Mouse (Mus musculus) regulatory T cell (primary cell): ENCODE measurements around the gene Bend5.

Experiments used
- in situ Hi-C: fragments of 300-600 bp; cut with MboI, MseI; formaldehyde crosslinking; loops from one replicate; pipeline ENCODE4 v1.15.1; 2025; ENCODE audit warnings: high pct_unique_total_duplicates

Gene Bend5

GRCm38 (mm10) chr4:111414818-111415488 is at the start of gene Bend5:
Gene Bend5, plus strand, starts transcription at chr4:111415006.
- in situ Hi-C loops: no loop called here

DNA sequence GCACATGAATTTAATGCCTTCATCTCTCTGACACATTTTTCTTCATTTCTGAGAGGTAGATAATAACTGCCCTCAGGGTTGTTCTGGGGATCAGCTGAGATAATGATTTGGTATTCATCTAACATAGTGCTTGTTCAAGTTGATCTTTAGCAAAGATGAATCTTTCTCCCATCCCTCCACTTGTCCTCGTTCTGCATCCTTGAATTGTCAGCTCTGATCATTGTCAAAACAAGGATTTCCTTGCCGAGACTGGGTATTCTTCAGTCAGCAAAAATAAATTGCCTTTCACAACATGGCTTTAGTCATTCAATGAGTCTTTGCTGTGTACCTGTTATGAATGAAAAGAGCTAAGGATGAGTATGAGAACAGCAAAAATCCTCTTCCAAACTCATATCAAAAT is 47.0 kb upstream of the Bend5 start:
- in situ Hi-C loops: no loop called here

DNA sequence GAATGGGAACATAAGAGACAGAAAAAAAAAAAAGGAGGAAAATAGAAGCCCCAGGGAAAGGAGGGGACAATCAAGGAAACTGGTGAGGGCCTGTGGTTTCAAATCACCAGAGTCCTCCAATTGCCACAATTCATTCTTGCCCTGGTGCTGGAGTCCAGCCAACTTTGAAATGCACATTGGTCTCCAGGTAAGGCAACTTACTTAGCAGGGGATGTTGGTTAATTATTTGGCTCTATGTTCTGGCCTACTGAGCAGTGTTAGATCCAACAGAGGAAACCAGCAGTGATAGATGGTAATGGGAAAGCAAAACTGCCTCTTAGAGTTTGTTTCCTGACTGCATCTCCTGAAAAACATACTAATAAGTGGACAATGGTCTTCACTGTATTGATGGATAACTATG is 37.6 kb upstream of the Bend5 start:
- in situ Hi-C loops: no loop called here

DNA sequence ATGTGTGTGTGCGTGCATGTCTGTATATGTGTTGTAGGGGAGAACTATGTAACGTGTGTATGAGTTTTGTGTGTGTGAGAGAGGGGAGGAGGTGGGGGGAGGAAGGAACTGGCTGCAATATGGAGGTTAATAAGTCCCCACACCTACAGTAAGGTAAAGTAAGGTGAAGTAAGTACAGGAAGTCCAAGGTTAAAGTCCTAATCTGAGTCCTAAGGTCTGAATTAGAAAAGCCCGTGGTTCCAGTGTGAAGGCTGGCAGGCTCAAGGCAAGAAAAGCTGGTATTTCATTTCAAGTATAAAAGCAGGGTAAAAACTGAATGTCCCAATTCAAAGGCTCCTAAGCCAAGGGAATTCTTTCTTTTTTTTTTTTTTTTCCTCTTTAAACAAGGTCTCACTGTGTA is 36.7 kb upstream of the Bend5 start:
- in situ Hi-C loops: no loop called here

DNA sequence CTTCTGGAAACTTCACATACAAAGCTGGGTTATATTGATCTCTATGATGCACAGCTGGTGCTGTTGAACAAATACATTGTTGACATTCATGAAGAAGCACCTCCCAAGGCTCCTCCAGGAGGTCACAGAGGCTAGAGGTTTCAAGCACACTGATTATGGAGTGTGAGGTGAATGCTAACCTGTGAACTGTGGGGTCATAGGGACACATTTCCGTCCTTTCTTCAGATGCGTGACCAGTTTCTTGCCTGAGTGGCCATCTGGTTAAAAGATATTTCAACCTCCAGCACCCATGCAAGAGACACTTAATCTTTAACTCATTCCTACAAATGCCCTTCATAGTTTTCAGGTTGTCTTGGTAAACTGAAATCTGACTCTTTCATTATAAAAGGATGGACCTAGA is 31.7 kb upstream of the Bend5 start:
- in situ Hi-C loops: no loop called here

DNA sequence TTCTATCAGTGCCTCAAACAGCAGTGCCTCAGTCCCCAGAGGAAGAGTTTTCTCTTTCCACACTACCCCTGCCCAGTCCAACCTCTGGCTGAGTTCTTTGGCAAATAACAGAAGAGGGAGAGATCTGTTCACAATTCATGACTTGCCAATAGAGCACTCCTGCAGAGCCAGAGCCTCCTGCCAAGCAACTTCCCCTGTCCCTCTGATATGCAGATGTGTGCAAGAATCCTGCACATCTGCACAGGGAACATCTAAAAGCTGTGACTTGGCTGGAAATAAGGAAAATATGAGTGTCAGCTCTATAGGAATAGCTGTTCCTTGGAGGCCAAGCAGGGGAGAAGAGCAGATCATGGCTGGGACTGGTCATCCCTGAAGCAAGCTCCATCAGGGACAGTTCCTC is 24.1 kb upstream of the Bend5 start:
- in situ Hi-C loops: loop anchor here (10.0 kb wide), 1 partner anchor 834 kb away; no protein-coding TSS in a partner anchor

- in situ Hi-C loops: loop anchor here (10.0 kb wide), 2 partner anchors 315 to 825 kb away; partner anchors contain the start of gene Spata6
Observed at GRCm38 (mm10) chr4:111399784-111400183, 15.0 kb upstream of the Bend5 start.

DNA sequence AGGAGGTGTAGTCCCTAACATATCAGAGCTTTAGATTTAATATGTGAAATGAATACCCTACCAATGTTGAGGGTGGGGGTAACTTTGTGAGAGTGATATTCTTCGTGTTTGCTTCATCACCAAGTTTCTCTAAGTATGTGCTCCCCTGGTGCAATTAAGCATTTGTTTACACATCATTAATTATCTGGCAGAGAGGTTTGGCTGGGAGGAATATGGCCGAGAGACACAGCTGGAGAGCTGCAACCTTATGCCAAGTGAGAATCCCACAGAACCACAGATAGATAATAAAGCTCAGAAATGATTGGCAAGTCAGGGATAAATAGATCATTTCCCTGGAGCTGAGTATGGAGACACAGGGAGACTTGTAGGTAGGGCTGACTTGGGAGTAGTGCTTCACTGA is 14.1 kb upstream of the Bend5 start:
- in situ Hi-C loops: loop anchor here (10.0 kb wide), 1 partner anchor 314 kb away; the partner anchor contains the start of gene Spata6

GRCm38 (mm10) chr4:111403243-111403642 is 11.6 kb upstream of the Bend5 start:
- in situ Hi-C loops: loop anchor here (10.0 kb wide), 1 partner anchor 312 kb away; the partner anchor contains the start of gene Spata6

GRCm38 (mm10) chr4:111410731-111411130 is 4.1 kb upstream of the Bend5 start:
- in situ Hi-C loops: no loop called here

- in situ Hi-C loops: no loop called here
Observed at GRCm38 (mm10) chr4:111414399-111414798, 407 bp upstream of the Bend5 start.

DNA sequence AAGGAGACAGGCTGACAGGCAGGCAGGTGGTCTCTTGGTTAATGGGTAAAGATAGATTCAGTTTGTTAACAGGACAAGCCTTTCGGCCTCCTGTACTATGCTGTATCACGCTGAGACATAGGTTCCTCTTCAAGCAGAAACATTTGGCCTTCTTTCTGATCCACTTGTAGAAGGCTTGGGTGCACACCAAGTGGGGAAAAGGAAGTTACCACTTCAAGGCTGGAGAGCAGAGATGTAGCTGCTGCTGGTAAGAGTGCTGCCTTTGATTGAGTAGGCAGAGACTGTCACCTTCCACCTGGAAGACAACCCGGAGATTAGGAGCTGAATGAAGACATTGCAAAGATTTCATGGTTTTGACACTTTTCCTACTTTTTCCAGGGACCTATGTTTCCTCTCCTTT is 1.3 kb downstream of the Bend5 start:
- in situ Hi-C loops: no loop called here

DNA sequence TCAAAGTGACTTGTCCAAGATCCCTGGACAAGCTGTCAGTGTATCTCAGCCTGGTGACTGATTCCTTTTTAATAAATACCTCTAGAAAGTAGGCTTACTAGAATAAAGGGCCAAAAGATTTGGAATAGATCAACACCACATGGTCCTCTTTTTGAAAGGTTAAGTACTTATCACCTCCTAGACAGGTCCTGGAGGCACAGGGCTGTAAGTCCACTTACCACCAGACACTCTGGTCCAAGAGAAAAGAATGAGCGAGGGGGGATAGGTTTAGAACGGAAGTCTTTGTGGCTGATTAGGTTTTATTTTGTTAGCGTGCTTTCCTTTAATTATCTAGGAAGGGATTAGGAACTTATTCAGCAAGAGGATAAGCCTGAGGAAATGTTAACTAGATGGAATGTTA is 1.7 kb downstream of the Bend5 start:
- in situ Hi-C loops: no loop called here

DNA sequence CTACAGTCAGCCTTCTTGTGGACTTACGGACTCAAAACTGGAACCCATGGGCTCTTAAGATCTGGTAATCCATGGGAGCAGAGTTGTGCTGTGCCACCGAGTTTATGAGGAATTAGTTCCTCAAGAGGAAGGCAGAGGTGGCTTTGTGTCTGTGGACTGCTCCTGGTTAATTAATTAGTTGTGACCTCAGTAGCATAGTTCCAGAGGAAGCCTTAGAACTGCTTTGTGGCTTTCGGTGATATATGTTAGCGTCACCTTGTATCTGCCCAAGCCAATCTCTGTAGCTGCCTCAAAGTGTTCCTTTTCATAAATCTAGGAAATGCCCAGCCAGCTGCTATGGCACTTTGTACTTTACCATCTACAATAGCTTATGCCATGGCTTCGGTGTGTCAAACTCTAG is 2.9 kb downstream of the Bend5 start:
- in situ Hi-C loops: no loop called here

DNA sequence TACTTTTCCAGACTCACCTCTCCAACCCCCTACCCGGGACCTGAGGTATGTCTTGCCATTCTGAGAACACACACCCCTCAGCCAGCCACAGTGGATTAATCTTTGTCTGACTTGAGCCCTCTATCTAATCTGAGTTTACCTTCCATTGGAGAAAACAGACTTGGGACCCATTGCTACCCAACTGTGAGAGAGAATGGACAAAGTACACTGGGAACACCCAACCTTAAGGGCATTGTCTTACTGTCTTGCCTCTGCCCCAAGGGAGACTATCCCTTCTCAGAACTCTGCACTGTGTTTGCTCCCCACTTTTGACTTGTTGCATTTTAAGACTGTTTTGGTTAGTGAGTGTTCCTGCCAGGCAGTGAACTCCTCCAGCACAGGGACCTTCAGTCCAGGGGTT is 4.7 kb downstream of the Bend5 start:
- in situ Hi-C loops: no loop called here

DNA sequence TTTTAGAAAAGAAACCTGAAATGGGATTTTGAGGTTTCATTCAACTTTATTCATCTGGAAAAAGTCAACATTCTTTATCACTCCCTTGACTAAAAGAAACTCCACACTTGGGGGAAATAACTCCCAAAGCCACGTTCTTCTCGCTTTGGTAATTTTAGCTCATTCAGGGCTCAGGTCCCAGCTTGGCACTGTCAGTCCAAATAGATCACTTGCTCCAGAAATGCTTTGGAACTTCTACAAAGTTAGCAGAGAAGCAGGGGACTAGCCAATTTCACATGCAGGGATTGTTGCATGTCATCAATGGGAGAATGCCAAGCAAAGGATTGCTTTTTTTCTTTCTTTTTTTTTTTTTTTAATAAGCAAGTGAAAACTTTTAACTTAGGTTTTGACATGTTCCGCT is 5.2 kb downstream of the Bend5 start:
- in situ Hi-C loops: no loop called here

DNA sequence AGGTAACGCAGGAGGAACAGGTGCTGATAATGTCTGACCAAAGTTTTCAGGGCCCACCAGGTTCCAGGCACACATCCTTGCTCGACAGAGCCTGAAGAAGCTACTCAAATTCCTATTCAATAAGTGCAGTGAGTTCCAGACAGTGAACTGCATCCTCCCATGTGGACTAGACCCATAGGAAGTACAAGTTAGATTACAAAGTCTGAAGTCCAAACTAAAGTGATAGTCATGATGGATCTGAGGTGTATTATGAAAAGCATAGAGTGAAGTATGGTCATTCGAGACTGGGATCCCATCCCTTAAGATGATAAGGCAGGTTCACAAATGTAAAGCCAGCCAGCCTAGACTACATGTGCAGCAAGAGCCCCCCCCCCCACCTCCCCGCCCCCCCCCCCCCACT is 6.1 kb downstream of the Bend5 start:
- in situ Hi-C loops: no loop called here

- in situ Hi-C loops: no loop called here
Observed at GRCm38 (mm10) chr4:111421785-111422184, 7.0 kb downstream of the Bend5 start.

- in situ Hi-C loops: no loop called here
Observed at GRCm38 (mm10) chr4:111424371-111424950, 9.7 kb downstream of the Bend5 start.

- in situ Hi-C loops: no loop called here
Observed at GRCm38 (mm10) chr4:111425170-111425569, 10.4 kb downstream of the Bend5 start.

DNA sequence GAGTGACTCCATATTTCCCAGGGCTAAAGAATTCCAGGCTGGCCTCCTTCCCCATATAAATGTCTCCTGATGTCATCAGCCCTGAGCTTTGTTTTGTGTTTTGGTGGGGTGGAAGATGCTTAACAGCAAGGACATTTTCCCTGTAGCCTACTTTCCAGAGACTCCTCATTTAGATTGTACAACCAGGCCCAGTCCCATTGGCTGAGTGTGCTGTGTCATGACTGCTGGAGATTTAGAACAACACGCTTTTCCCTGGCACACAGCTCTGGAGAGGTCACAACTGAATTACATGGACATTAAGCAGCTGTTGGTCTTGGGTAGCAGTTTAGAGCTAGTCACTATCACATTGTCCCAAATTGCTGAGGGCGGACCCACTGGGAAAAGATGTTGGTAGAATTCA is 16.4 kb downstream of the Bend5 start:
- in situ Hi-C loops: no loop called here

- in situ Hi-C loops: no loop called here
Observed at GRCm38 (mm10) chr4:111432013-111432412, 17.2 kb downstream of the Bend5 start.

DNA sequence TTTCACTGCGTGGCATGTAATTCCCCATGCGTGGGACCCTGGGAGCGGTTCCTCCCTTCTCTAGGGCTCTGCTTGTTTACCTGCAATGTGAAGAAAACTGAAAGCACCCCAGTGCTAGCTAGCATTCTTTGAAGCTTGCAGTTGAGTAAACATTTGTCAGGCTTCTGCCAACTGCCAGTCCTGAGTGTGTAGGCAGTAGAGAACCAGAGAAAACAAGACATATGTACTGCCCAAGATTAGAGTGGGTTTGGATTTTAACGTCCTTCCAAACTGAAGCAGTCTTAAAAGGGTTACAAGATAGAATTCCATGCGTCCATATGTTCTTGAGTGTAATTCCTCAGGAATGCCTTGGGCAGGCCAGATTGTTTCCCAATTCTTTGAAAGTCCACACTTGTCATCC is 17.6 kb downstream of the Bend5 start:
- in situ Hi-C loops: no loop called here
